In the genomic region with DNA sequence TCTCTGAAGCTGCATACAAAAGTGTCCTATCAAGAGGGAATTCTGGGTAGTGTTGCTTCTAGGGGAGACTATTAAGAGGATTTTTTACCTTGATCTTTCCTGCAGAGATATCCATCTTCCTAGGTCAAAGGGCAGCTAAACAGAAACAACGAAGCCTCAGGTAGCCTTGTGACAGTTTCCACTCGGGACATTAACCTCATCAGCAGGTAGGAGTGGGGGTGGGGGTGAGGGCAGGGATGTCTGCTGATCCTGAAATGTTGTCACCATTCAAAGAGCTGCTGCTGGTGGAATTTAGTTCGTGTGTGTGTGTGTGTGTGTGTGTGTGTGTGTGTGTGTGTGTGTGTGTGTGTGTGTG, we compare ENCODE assay signal across 20 mouse cellular contexts.
"Had no signal": no experiment of that assay in that cellular context is flagged by ENCODE, and none has a peak within 500 bp of the region (broad histone marks: within the 10 kb centered on the region; RNA-seq: fewer than 3 reads in every experiment).

No protein-coding gene starts in this region.

- H3K4me1 ChIP-seq: midbrain, embryonic 13.5 days; midbrain, embryonic 15.5 days; neural tube, embryonic 13.5 days; neural tube, embryonic 15.5 days had no signal

- H3K4me2 ChIP-seq: lung, embryonic 14.5 days; midbrain, embryonic 11.5 days; midbrain, embryonic 13.5 days; midbrain, embryonic 15.5 days; neural tube, embryonic 13.5 days; neural tube, embryonic 15.5 days had no signal

- H3K36me3 ChIP-seq: midbrain, embryonic 13.5 days; midbrain, embryonic 15.5 days; neural tube, embryonic 13.5 days; neural tube, embryonic 15.5 days had no signal

- H3K27me3 ChIP-seq: midbrain, embryonic 15.5 days; neural tube, embryonic 13.5 days; neural tube, embryonic 15.5 days had no signal

- H3K9me3 ChIP-seq: megakaryocyte, embryonic 14.5 days; midbrain, embryonic 13.5 days; midbrain, embryonic 15.5 days; neural tube, embryonic 13.5 days; neural tube, embryonic 15.5 days had no signal

- DNase-seq: lung, adult 18-20 months; lung, embryonic 14.5 days; lung, postnatal 10 days; lung, postnatal 36 days; retina, postnatal 1 day; right cerebral cortex, adult 18-20 months; right cerebral cortex, postnatal 25 days; right cerebral cortex, postnatal 4 days; spleen, adult 18-20 months; thymus, adult 18-20 months; thymus, postnatal 14 days; thymus, postnatal 36 days had no signal

- ATAC-seq: midbrain, embryonic 13.5 days; midbrain, embryonic 15.5 days had no signal

- H3K4me3 ChIP-seq: megakaryocyte, embryonic 14.5 days; midbrain, embryonic 13.5 days; midbrain, embryonic 15.5 days; myocyte; neural tube, embryonic 13.5 days; neural tube, embryonic 15.5 days had no signal

- H3K27ac ChIP-seq: macrophage; midbrain, embryonic 13.5 days; midbrain, embryonic 15.5 days; neural tube, embryonic 13.5 days; neural tube, embryonic 15.5 days had no signal

- H3K9ac ChIP-seq: lung, embryonic 14.5 days; midbrain, embryonic 13.5 days; midbrain, embryonic 15.5 days; neural tube, embryonic 13.5 days; neural tube, embryonic 15.5 days had no signal
